Mouse (Mus musculus) bone marrow macrophage, adult 2 months (primary cell): ENCODE data around the gene Smim11.
A peak's percentile ranks its signal among the peaks of the same experiment; 100 is the strongest.

Experiments
- CTCF ChIP-seq: IDR thresholded peaks from 2 replicates; pipeline ENCODE4 v1.5.1; 2012; ENCODE audit warnings: low read depth, mild to moderate bottlenecking, low read length, moderate library complexity
- POLR2A ChIP-seq: IDR thresholded peaks from 2 replicates; pipeline ENCODE4 v1.6.1; 2012; ENCODE audit warnings: mild to moderate bottlenecking, low read depth, low read length, borderline replicate concordance

DNA sequence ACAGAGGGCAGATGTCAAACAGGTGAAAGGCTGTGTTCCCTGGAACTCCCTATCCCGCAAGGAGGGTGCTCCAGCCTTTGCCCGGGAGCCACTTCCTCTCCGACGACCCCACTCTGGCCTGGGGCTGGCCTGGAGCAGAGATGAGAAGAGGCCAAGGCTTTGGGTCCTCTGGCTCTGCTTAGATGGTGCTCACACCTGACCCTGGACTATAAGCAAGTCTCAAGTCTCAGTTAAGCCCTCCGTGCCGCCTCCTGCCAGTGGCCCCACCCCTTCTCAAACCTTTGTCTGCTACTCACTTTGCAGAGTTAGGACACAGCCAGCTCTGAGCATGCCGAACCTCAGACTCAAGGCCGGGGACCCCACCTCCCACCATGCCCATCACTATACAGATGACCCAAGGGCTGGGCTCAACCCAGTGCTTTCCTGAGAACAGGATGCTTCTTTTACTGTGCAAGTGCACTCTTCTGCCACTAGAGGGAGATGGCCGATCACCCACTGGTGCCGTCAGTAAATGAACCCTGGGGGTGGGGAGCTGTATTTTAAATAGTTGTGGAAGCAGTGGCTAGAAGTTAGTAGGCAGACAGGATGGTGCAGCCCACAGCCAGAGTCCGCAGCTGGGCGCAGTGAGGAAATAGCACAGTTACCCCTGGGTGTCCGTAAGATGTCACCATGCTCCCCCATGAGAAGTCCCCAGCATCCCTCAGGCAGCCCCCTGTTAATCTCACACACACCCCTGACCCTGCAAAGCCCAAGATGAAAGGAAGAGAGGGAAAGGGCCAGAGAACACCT lies 13.1 kb downstream of the Smim11 start:
- TF ChIP-seq CTCF (peak; percentile 87), POLR2A (no peak)
